Mouse (Mus musculus): Measurements from ENCODE around the gene Dnajc16. TPM values are rescaled to one million over a fixed set of nuclear protein-coding genes. Genes with fewer than 3 reads are reported as not detected.

Dnajc16 gene
- polyA plus RNA-seq, 1 experiment from 2014 or later: 6.4 TPM

DNA sequence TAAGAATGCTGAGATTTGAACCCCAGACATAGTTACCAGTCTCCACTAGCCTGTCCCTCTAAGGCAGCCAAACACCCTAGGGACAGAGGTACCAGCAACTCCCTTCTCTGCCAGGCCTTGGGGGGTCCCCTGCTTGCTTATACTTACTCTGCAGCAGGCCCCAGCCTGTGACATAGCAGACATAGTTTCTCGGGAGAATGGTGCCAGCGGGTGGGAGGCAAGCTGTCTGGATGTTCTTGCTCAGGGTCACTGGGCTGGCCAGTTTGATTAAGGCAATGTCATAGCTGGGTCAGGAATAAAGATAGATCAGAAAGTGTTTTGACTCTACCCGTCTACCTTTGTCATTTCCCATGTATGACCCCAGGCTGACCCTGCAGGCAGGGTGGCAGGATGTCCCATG lies 30.4 kb upstream of the Dnajc16 start:
- H3K36me3 ChIP-seq (ENCODE audit: control insufficient read depth, insufficient read depth): no peaks in the 10 kb centered on the region
- H3K9me3 ChIP-seq (ENCODE audit: control insufficient read depth, low read length): no peaks in the 10 kb centered on the region
- no peak for ATAC-seq
- WGBS: 84% methylated on average over 3 of the region's 3 CpGs
- no peak overlapping the region for H3K4me3 ChIP-seq (replicated peaks; ENCODE audit: low read length)
- H3K27ac ChIP-seq (ENCODE audit: low read length): no peak overlapping the region
- no peaks in the 10 kb centered on the region for H3K4me1 ChIP-seq (replicated peaks; ENCODE audit: control insufficient read depth, insufficient read depth, low read length)
- no peak overlapping the region for H3K4me2 ChIP-seq (ENCODE audit: low read length)
- H3K9ac ChIP-seq (replicated peaks; ENCODE audit: low read depth, low read length): no peak overlapping the region
- H3K27me3 ChIP-seq (replicated peaks; ENCODE audit: control insufficient read depth, insufficient read depth, low read length): no peaks in the 10 kb centered on the region

DNA sequence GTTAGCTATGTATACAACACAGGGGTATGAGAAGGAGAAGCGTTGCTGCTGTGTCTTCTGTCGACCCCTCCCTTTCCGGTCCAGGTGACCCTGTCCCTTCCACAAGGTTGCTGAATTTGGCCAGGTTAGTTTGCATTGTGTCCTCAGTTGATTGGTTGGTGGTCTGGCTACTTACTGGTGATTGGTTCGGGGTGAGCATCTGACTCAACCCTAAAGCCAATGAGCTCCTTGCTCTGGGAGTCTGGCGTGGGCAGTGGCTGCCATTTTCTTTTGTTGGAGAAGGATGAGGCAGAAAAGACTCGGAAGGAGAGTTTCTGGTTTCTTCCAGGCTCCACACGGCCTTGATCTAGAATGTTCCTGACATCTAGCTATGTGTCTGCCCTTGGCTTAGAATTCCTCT lies 28.6 kb upstream of the Dnajc16 start:
- ATAC-seq: no peak
- no peak overlapping the region for H3K27ac ChIP-seq (ENCODE audit: low read length)
- no peaks in the 10 kb centered on the region for H3K4me1 ChIP-seq (replicated peaks; ENCODE audit: control insufficient read depth, insufficient read depth, low read length)
- 95% methylated on average over 7 of the region's 7 CpGs for WGBS
- H3K27me3 ChIP-seq (replicated peaks; ENCODE audit: control insufficient read depth, insufficient read depth, low read length): no peaks in the 10 kb centered on the region
- H3K9ac ChIP-seq (replicated peaks; ENCODE audit: low read depth, low read length): no peak overlapping the region
- H3K9me3 ChIP-seq (ENCODE audit: control insufficient read depth, low read length): no peaks in the 10 kb centered on the region
- H3K36me3 ChIP-seq (ENCODE audit: control insufficient read depth, insufficient read depth): no peaks in the 10 kb centered on the region
- H3K4me3 ChIP-seq (replicated peaks; ENCODE audit: low read length): no peak overlapping the region
- H3K4me2 ChIP-seq (ENCODE audit: low read length): no peak overlapping the region

DNA sequence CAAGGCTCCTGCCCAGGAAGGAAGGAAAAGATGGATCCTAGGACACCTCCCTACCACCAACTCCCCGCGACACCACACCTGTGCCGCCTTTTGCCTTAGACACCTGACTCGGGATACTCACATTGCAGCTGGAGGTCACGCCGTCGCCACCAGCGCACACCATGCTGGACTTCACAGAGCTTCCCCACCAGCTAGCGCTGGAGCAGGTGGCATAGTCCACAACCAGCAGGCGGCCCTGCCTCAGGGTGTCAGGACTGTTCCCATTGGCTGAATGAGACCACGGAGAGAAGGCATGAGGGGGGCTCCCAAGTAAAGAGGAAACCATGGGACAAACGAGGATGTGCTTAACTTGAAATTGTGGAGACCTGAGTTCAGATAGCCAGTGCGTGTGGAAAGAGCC lies 28.1 kb upstream of the Dnajc16 start:
- Histone ChIP-seq H3K4me3 (replicated peaks; ENCODE audit: low read length) (no peak overlapping the region), H3K27me3 (replicated peaks; ENCODE audit: control insufficient read depth, insufficient read depth, low read length) (no peaks in the 10 kb centered on the region), H3K4me2 (ENCODE audit: low read length) (no peak overlapping the region), H3K36me3 (ENCODE audit: control insufficient read depth, insufficient read depth) (no peaks in the 10 kb centered on the region), H3K9ac (replicated peaks; ENCODE audit: low read depth, low read length) (no peak overlapping the region), H3K9me3 (ENCODE audit: control insufficient read depth, low read length) (no peaks in the 10 kb centered on the region), H3K4me1 (replicated peaks; ENCODE audit: control insufficient read depth, insufficient read depth, low read length) (no peaks in the 10 kb centered on the region), H3K27ac (ENCODE audit: low read length) (no peak overlapping the region)
- no peak for ATAC-seq
- 91% methylated on average over 13 of the region's 13 CpGs for WGBS

DNA sequence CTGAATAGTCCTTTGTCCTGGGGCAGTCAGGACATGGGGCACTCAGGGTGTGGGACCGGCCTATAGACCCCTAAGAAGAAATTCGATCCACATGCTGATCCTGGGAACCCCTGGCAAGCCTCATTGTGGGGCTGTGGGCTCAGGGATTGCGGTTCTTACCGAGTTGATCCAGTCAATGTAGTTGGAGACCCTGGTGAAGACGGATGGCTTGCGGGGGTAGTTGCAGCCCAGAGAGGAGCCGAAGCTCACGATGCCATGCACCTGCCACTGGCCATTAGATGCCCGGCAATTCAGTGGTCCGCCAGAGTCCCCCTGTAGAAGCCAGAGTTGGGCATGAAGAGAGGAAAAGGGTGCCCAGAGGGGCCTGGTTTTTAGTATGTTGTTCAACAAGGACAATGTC lies 27.0 kb upstream of the Dnajc16 start:
- ATAC-seq: no peak
- WGBS: 52% methylated on average over 10 of the region's 10 CpGs

DNA sequence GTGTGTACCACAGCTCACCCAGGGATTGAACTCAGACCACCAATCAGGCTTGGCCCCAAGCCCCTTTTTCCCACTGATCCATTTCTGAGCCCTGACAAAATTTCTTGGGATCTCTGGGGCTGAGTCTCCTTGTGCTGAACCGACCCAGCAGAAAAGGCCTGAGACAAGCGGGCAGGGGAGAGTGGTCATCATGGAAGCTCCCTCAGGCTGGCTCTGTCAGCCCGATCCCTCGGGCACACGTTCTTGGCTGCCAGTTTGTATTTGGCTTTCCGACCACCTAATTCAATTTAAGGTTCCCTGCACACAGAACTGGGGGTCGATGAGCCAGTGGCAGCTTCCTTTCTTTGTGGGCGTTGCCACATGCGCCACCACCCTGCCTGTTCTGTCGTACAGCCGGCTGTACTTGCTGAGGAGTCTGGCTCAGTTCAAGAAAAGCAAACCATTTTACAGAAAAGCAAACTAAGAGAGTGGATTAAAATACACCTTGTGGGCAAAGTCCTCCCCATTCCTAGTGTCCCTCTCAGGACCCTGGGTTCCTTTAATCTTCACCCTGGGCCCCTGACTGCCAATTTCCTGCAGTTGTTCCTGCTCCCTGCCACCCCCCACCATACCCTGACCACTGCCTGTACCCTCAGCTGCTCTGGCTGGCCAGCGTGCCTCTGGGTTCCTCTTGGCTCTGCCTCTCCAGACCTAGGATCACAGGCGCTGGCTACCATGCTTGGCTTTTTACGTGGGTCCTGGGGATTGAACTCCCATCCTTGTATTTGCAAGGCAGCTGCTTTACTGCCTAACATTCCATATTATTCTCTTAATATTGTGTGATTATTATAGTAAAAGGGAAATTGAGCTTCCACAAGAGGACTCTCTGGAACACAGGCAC lies 26.3 kb upstream of the Dnajc16 start:
- WGBS: 54% methylated on average over 14 of the region's 14 CpGs
- no peak for ATAC-seq
- H3K4me3 ChIP-seq (replicated peaks; ENCODE audit: low read length): no peak overlapping the region

More for the DNA sequence above, 27.0 kb upstream of the Dnajc16 start:
- Histone ChIP-seq H3K27me3 (replicated peaks; ENCODE audit: control insufficient read depth, insufficient read depth, low read length) (no peaks in the 10 kb centered on the region), H3K36me3 (ENCODE audit: control insufficient read depth, insufficient read depth) (no peaks in the 10 kb centered on the region), H3K4me1 (replicated peaks; ENCODE audit: control insufficient read depth, insufficient read depth, low read length) (no peaks in the 10 kb centered on the region), H3K9me3 (ENCODE audit: control insufficient read depth, low read length) (no peaks in the 10 kb centered on the region), H3K9ac (replicated peaks; ENCODE audit: low read depth, low read length) (no peak overlapping the region), H3K4me3 (replicated peaks; ENCODE audit: low read length) (no peak overlapping the region), H3K27ac (ENCODE audit: low read length) (no peak overlapping the region), H3K4me2 (ENCODE audit: low read length) (no peak overlapping the region)

DNA sequence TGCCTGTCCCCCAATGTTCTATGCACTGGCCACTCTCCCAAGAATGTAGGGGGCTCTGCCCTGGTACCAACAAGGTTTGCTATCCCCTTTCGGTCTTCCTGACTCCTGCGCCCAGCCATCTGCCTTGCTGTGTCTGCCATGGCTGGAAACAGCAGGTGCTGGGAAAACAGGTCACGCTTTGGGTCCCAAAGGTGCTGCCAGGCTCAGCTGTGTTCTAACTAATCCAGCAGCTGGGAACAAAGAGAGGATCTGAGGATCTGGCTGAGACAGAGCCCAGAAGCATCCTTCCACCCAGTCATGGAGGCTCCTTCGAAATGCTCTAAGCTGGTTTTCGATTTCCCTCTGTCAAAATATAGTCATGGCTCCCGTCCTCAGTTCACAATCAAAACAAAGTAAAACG lies 25.5 kb upstream of the Dnajc16 start:
- ATAC-seq: no peak
- Histone ChIP-seq H3K9me3 (ENCODE audit: control insufficient read depth, low read length) (no peaks in the 10 kb centered on the region), H3K4me1 (replicated peaks; ENCODE audit: control insufficient read depth, insufficient read depth, low read length) (no peaks in the 10 kb centered on the region), H3K27ac (ENCODE audit: low read length) (no peak overlapping the region), H3K27me3 (replicated peaks; ENCODE audit: control insufficient read depth, insufficient read depth, low read length) (no peaks in the 10 kb centered on the region), H3K4me3 (replicated peaks; ENCODE audit: low read length) (no peak overlapping the region), H3K9ac (replicated peaks; ENCODE audit: low read depth, low read length) (no peak overlapping the region), H3K4me2 (ENCODE audit: low read length) (no peak overlapping the region), H3K36me3 (ENCODE audit: control insufficient read depth, insufficient read depth) (no peaks in the 10 kb centered on the region)
- WGBS: 91% methylated on average over 7 of the region's 7 CpGs

More for the DNA sequence above, 26.3 kb upstream of the Dnajc16 start:
- Histone ChIP-seq H3K9me3 (ENCODE audit: control insufficient read depth, low read length) (no peaks in the 10 kb centered on the region), H3K36me3 (ENCODE audit: control insufficient read depth, insufficient read depth) (no peaks in the 10 kb centered on the region), H3K4me1 (replicated peaks; ENCODE audit: control insufficient read depth, insufficient read depth, low read length) (no peaks in the 10 kb centered on the region), H3K9ac (replicated peaks; ENCODE audit: low read depth, low read length) (no peak overlapping the region), H3K4me2 (ENCODE audit: low read length) (no peak overlapping the region), H3K27ac (ENCODE audit: low read length) (no peak overlapping the region), H3K27me3 (replicated peaks; ENCODE audit: control insufficient read depth, insufficient read depth, low read length) (no peaks in the 10 kb centered on the region)

DNA sequence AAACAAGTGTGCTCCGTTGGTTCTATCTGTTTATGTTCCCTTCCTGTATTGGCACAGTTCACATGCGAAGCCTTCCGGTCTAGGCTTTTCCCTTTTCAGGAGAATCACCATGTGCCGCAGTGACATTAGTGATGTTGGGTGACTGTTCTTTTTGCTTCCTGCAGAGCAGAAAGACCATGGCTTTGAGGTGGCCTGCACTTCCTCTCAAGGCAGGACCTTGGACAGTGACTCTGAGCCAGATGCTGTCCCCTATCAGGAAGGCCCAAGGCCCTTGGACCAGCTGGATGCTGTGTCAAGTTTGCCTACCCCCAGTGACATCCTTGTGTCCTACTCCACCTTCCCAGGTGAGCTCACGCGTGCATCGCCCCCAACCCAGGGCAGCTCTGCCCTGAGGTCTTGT lies 20.6 kb upstream of the Dnajc16 start:
- Histone ChIP-seq H3K4me1 (replicated peaks; ENCODE audit: control insufficient read depth, insufficient read depth, low read length) (no peaks in the 10 kb centered on the region), H3K36me3 (ENCODE audit: control insufficient read depth, insufficient read depth) (peaks cover 11% of the 10 kb centered on the region; the same call in 1 of the 2 replicates), H3K9me3 (ENCODE audit: control insufficient read depth, low read length) (no peaks in the 10 kb centered on the region), H3K9ac (replicated peaks; ENCODE audit: low read depth, low read length) (no peak overlapping the region), H3K27me3 (replicated peaks; ENCODE audit: control insufficient read depth, insufficient read depth, low read length) (no peaks in the 10 kb centered on the region), H3K4me3 (replicated peaks; ENCODE audit: low read length) (no peak overlapping the region), H3K27ac (ENCODE audit: low read length) (no peak overlapping the region), H3K4me2 (ENCODE audit: low read length) (no peak overlapping the region)
- no peak for ATAC-seq
- 97% methylated on average over 7 of the region's 7 CpGs for WGBS

DNA sequence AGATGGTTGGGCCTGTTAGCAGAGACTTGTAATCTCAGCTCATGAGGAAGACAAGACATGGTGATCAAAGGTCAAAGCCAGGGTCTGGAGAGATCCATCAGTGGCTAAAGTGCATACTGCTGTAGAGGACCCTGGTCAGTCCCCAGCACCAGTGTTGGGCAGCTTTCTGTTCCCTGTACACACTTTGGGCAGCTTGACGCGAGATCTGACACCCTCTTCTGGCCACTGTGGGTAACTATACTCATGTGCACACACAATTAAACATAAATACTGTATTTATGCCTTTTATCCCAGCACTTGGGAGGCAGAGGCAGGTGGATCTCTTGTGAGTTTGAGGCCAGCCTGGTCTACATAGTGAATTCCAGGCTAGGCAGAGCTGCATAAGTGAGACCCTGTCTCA lies 20.2 kb upstream of the Dnajc16 start:
- Histone ChIP-seq H3K4me2 (ENCODE audit: low read length) (no peak overlapping the region), H3K36me3 (ENCODE audit: control insufficient read depth, insufficient read depth) (peaks cover 11% of the 10 kb centered on the region; the same call in 1 of the 2 replicates), H3K27ac (ENCODE audit: low read length) (no peak overlapping the region), H3K27me3 (replicated peaks; ENCODE audit: control insufficient read depth, insufficient read depth, low read length) (no peaks in the 10 kb centered on the region), H3K9ac (replicated peaks; ENCODE audit: low read depth, low read length) (no peak overlapping the region), H3K9me3 (ENCODE audit: control insufficient read depth, low read length) (no peaks in the 10 kb centered on the region), H3K4me1 (replicated peaks; ENCODE audit: control insufficient read depth, insufficient read depth, low read length) (no peaks in the 10 kb centered on the region), H3K4me3 (replicated peaks; ENCODE audit: low read length) (no peak overlapping the region)
- WGBS: 98% methylated on average over 2 of the region's 2 CpGs
- no peak for ATAC-seq

DNA sequence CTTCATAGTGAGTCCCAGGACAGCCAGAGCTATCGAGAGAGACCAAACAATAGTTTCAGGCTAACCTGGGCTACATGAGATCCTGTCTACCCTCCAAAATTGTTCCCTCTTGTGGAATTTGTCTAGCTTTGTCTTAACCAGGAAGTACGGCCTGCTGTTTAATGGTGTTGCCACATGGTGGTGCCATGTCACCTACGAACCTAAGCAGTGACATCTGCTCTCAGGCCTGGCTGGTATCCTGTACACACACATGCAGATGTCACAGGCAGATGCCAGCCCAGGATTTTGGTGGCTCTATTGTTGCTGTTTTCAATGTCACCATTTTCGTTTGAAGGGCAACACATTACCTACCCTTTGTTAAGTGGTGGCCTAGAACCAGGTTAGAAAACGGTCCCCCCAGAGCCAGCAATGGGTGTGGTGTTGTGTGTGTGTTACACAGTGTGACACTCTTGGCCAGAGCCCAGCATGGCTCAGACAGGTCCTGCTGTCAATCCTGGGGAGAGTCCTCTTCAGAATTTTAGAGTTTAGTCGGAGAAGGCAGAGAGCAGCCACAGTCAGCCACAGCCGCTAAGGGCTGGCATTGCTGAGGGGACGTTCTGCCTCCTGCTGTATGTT lies 19.2 kb upstream of the Dnajc16 start:
- WGBS: 72% methylated on average over 8 of the region's 8 CpGs
- peaks cover 16% of the 10 kb centered on the region; the same call in 1 of the 2 replicates for H3K36me3 ChIP-seq (ENCODE audit: control insufficient read depth, insufficient read depth)
- ATAC-seq: no peak
- H3K4me2 ChIP-seq (ENCODE audit: low read length): no peak overlapping the region
- H3K4me1 ChIP-seq (replicated peaks; ENCODE audit: control insufficient read depth, insufficient read depth, low read length): no peaks in the 10 kb centered on the region
- no peaks in the 10 kb centered on the region for H3K9me3 ChIP-seq (ENCODE audit: control insufficient read depth, low read length)
- no peak overlapping the region for H3K27ac ChIP-seq (ENCODE audit: low read length)
- H3K27me3 ChIP-seq (replicated peaks; ENCODE audit: control insufficient read depth, insufficient read depth, low read length): no peaks in the 10 kb centered on the region
- H3K9ac ChIP-seq (replicated peaks; ENCODE audit: low read depth, low read length): no peak overlapping the region
- H3K4me3 ChIP-seq (replicated peaks; ENCODE audit: low read length): no peak overlapping the region
